Mouse (Mus musculus): ENCODE results near the gene Guk1. TPM values are rescaled to one million over a fixed set of nuclear protein-coding genes. Genes with fewer than 3 reads are reported as not detected.

Gene Guk1
- polyA plus RNA-seq, 1 experiment = 40.9 TPM

DNA sequence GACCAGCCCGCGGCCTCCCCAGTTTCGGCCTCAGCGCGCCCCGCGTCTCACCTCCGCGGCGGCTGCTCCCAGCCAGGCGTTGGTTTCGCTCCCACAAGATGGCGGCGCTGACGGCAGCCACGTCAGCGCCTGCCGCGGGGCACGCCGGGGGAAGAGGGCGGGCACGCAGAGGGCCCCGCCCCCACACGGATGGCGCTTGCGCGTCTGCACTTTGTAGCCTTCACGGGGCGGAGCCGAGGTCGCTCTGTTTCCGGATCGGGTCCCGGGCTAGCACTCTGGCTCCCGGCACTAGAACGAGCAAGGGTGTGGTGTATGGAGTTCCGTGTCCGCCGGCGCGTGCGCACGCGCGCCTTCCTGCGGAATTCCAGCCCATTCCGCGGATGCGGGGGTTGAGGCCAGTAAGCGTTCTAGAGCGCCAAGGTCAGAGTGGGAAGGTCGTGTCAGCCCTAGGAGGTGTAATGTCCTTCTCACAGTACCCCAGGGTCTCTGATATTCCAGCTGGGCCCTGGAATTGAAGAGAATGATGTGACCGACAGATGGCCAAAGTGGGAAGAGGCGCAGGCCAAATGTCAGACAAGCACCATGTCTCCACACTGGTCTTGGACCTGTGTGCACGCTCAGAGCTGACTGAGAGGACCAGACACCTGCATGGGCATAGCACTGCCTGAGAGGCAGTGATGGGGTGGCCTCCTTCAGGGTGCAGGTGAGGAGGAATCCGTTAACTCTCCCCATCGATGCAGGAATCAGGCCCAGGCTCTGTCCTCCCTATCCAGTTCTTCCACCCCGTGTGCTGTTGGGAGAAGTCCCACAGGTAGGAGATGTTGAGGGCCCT, 36.3 kb upstream of the Guk1 start, which contains the start of gene Arf1:
Gene Arf1 (minus strand): TSS at position 149 of the 832 bp plus-strand sequence.
- peak; percentile 89 for TF ChIP-seq POLR2A (IDR thresholded peaks at IDR 0.05; ENCODE audit: low read depth, low read length)
- TF ChIP-seq CTCF (IDR thresholded peaks at IDR 0.05; ENCODE audit: extremely low read depth, insufficient read depth, insufficient read length, insufficient replicate concordance) = no peak
- H3K4me3 ChIP-seq (ENCODE audit: extremely low read depth, insufficient read depth, insufficient read length) = peak within 1 kb of the TSS; percentile 80
- no peaks in the 10 kb centered on the region for H3K36me3 ChIP-seq (ENCODE audit: control insufficient read depth, insufficient read depth, low read length)
- no peaks in the 10 kb centered on the region for H3K27me3 ChIP-seq (ENCODE audit: control insufficient read depth, insufficient read depth, low read length)
- H3K27ac ChIP-seq (ENCODE audit: insufficient read depth, low read length) = peak within 1 kb of the TSS; percentile 95
- DNase-seq (ENCODE audit: low read depth in 1 of 2, low spot score in 2 of 2) = peak; percentile 85 to 94
- WGBS = 6% methylated on average over 55 of the region's 59 CpGs
- H3K4me1 ChIP-seq (ENCODE audit: control insufficient read depth, insufficient read depth, insufficient read length) = peaks cover 13% of the 10 kb centered on the region; the same call in 1 of the 2 replicates

DNA sequence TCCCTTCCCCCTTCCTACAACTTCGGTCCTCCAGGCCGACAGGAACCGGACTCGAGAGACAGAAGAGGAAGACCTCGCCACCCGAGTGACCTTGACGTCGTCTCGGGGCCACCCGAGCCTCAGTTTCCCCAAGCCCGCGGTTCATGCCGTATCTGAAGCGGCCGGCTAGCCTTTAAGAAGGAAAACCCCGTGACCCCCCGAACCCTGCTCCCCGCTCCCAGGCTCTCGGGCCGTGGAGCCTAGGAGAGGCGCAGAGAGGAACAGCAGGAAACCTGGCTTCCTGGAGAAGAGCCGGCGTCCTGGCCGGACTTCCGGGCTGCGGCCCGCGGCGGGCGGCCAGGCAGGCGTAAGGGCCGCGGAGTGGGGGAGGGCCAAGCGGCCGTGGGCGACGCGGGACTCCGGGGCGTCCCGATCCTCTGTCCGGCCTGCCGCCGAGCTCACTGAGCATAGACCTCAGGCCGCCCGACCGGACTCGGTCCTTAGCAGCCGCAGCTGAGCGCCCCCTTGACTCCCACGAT, 35.7 kb upstream of the Guk1 start:
- Histone ChIP-seq H3K27ac (ENCODE audit: insufficient read depth, low read length) (peak overlapping the region; percentile 95), H3K36me3 (ENCODE audit: control insufficient read depth, insufficient read depth, low read length) (no peaks in the 10 kb centered on the region), H3K4me1 (ENCODE audit: control insufficient read depth, insufficient read depth, insufficient read length) (peaks cover 13% of the 10 kb centered on the region; the same call in 1 of the 2 replicates), H3K27me3 (ENCODE audit: control insufficient read depth, insufficient read depth, low read length) (no peaks in the 10 kb centered on the region), H3K4me3 (ENCODE audit: extremely low read depth, insufficient read depth, insufficient read length) (peak overlapping the region; percentile 80)
- TF ChIP-seq POLR2A (IDR thresholded peaks at IDR 0.05; ENCODE audit: low read depth, low read length) = no peak
- TF ChIP-seq CTCF (IDR thresholded peaks at IDR 0.05; ENCODE audit: extremely low read depth, insufficient read depth, insufficient read length, insufficient replicate concordance) = no peak
- WGBS = 0% methylated on average over 51 of the region's 51 CpGs
- DNase-seq (ENCODE audit: low read depth in 1 of 2, low spot score in 2 of 2) = peak in 1 of 2 experiments; percentile 10

- Histone ChIP-seq H3K36me3 (ENCODE audit: control insufficient read depth, insufficient read depth, low read length) (no peaks in the 10 kb centered on the region), H3K4me1 (ENCODE audit: control insufficient read depth, insufficient read depth, insufficient read length) (peaks cover 15% of the 10 kb centered on the region; the same call in 1 of the 2 replicates), H3K4me3 (ENCODE audit: extremely low read depth, insufficient read depth, insufficient read length) (peak overlapping the region; percentile 80), H3K27me3 (ENCODE audit: control insufficient read depth, insufficient read depth, low read length) (no peaks in the 10 kb centered on the region), H3K27ac (ENCODE audit: insufficient read depth, low read length) (peak overlapping the region; percentile 95)
- DNase-seq (ENCODE audit: low read depth in 1 of 2, low spot score in 2 of 2) = no peak
- TF ChIP-seq POLR2A (IDR thresholded peaks at IDR 0.05; ENCODE audit: low read depth, low read length) = no peak
- no peak for TF ChIP-seq CTCF (IDR thresholded peaks at IDR 0.05; ENCODE audit: extremely low read depth, insufficient read depth, insufficient read length, insufficient replicate concordance)
- 1% methylated on average over 21 of the region's 21 CpGs for WGBS
Observed at GRCm38 (mm10) chr11:59226787-59227603, 35.0 kb upstream of the Guk1 start.

DNA sequence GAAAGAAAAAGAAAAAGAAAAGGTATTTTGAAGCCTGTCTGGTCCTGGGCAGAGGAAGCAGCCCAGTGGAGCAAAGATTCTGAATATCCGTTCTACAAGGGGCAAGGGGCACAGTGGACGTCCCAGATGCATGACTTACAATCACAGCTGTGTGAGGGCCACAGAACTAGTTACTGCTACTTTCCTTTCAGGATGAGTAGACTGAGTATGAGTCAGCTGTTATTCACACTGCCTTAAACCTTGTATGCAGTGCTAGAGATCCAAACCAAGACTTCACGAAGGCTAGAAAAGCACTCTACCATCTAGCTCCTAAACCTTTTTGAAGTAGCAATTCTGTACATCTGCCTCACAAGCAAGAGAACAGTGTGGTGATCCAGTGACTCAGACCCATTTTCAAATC, 34.2 kb upstream of the Guk1 start:
- 33% methylated on average over 3 of the region's 3 CpGs for WGBS

GRCm38 (mm10) chr11:59225167-59225566, 33.2 kb upstream of the Guk1 start:
- H3K27me3 ChIP-seq (ENCODE audit: control insufficient read depth, insufficient read depth, low read length) = no peaks in the 10 kb centered on the region
- DNase-seq (ENCODE audit: low read depth in 1 of 2, low spot score in 2 of 2) = no peak
- no peak for TF ChIP-seq CTCF (IDR thresholded peaks at IDR 0.05; ENCODE audit: extremely low read depth, insufficient read depth, insufficient read length, insufficient replicate concordance)
- no peak for TF ChIP-seq POLR2A (IDR thresholded peaks at IDR 0.05; ENCODE audit: low read depth, low read length)
- H3K27ac ChIP-seq (ENCODE audit: insufficient read depth, low read length) = no peak overlapping the region
- H3K36me3 ChIP-seq (ENCODE audit: control insufficient read depth, insufficient read depth, low read length) = no peaks in the 10 kb centered on the region
- H3K4me3 ChIP-seq (ENCODE audit: extremely low read depth, insufficient read depth, insufficient read length) = no peak overlapping the region
- peaks cover 24% of the 10 kb centered on the region; the same call in 1 of the 2 replicates for H3K4me1 ChIP-seq (ENCODE audit: control insufficient read depth, insufficient read depth, insufficient read length)
- 68% methylated on average over 2 of the region's 2 CpGs for WGBS

More for the DNA sequence above, 34.2 kb upstream of the Guk1 start:
- Histone ChIP-seq H3K27me3 (ENCODE audit: control insufficient read depth, insufficient read depth, low read length) (no peaks in the 10 kb centered on the region), H3K4me3 (ENCODE audit: extremely low read depth, insufficient read depth, insufficient read length) (no peak overlapping the region), H3K4me1 (ENCODE audit: control insufficient read depth, insufficient read depth, insufficient read length) (peaks cover 22% of the 10 kb centered on the region; the same call in 1 of the 2 replicates), H3K36me3 (ENCODE audit: control insufficient read depth, insufficient read depth, low read length) (no peaks in the 10 kb centered on the region), H3K27ac (ENCODE audit: insufficient read depth, low read length) (0 out of 2 replicates have a peak overlapping the region, but pooled peaks have one; percentile 2)
- TF ChIP-seq CTCF (IDR thresholded peaks at IDR 0.05; ENCODE audit: extremely low read depth, insufficient read depth, insufficient read length, insufficient replicate concordance) (no peak), POLR2A (IDR thresholded peaks at IDR 0.05; ENCODE audit: low read depth, low read length) (no peak)
- DNase-seq (ENCODE audit: low read depth in 1 of 2, low spot score in 2 of 2) = no peak

- no peak for DNase-seq (ENCODE audit: low read depth in 1 of 2, low spot score in 2 of 2)
- H3K4me3 ChIP-seq (ENCODE audit: extremely low read depth, insufficient read depth, insufficient read length) = no peak overlapping the region
- 7% methylated on average over 2 of the region's 2 CpGs for WGBS
- no peaks in the 10 kb centered on the region for H3K36me3 ChIP-seq (ENCODE audit: control insufficient read depth, insufficient read depth, low read length)
- H3K27ac ChIP-seq (ENCODE audit: insufficient read depth, low read length) = no peak overlapping the region
- TF ChIP-seq CTCF (IDR thresholded peaks at IDR 0.05; ENCODE audit: extremely low read depth, insufficient read depth, insufficient read length, insufficient replicate concordance) = no peak
- TF ChIP-seq POLR2A (IDR thresholded peaks at IDR 0.05; ENCODE audit: low read depth, low read length) = no peak
- H3K4me1 ChIP-seq (ENCODE audit: control insufficient read depth, insufficient read depth, insufficient read length) = peaks cover 24% of the 10 kb centered on the region; the same call in 1 of the 2 replicates
- no peaks in the 10 kb centered on the region for H3K27me3 ChIP-seq (ENCODE audit: control insufficient read depth, insufficient read depth, low read length)
Observed at GRCm38 (mm10) chr11:59224470-59224869, 32.5 kb upstream of the Guk1 start.
